Mouse (Mus musculus): ENCODE measurements at regions not wholly inside any gene's neighbourhood (a gene's known extent, or its start where the extent isn't known, plus 50 kb on each side); places are given as distances from the start of the nearest gene placed in this dataset.

DNA sequence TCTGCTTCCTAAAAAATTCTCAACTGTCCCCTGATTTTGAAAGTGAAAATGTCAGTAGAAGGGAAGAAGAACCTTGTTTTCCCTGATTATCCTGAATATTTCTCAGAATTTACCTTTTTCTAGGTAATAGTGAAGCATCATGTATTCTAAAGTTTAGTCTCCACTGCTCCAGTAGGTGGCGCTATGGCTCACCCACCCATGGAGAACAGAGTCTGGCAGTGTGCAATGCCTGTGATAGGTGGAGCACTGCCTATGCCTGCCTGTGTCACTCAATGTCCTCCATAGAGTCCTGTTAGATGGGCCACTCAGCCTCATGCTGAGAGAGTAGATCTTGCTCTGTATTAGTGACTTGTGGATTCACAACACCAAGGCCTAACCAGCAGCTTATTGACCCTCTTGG is 218.4 kb downstream of the Gm906 start:
- no peak for TF ChIP-seq POLR2A (IDR thresholded peaks at IDR 0.05; ENCODE audit: insufficient read length, low read depth)
- no peak for TF ChIP-seq TCF12 (IDR thresholded peaks at IDR 0.05; ENCODE audit: insufficient read depth, poor library complexity, severe bottlenecking)
- TF ChIP-seq CEBPB (IDR thresholded peaks at IDR 0.05; ENCODE audit: insufficient read depth, poor library complexity, severe bottlenecking): no peak
- TF ChIP-seq MYOD1 (IDR thresholded peaks at IDR 0.05; ENCODE audit: control insufficient read depth in 1 of 3, insufficient read length in 2 of 3, low read depth in 2 of 3): no peak
- no peak for TF ChIP-seq MAX (IDR thresholded peaks at IDR 0.05; ENCODE audit: low read depth)
- TF ChIP-seq POLR2AphosphoS2 (IDR thresholded peaks at IDR 0.05; ENCODE audit: insufficient read length, low read depth): no peak
- TF ChIP-seq USF1 (IDR thresholded peaks at IDR 0.05; ENCODE audit: low read depth): no peak
- no peak for TF ChIP-seq REST (IDR thresholded peaks at IDR 0.05; ENCODE audit: insufficient read depth, insufficient read length)
